Mouse (Mus musculus): ENCODE results near the gene Pdzrn3. TPM values are rescaled to one million over a fixed set of nuclear protein-coding genes. Genes with fewer than 3 reads are reported as not detected.

Gene Pdzrn3
- not detected in 2 replicates for total RNA-seq (2017)

- ATAC-seq (ENCODE audit: extremely low read depth, insufficient number of reproducible peaks, low FRiP score, poor library complexity, severe bottlenecking): no peak
These were observed at the start of gene Pdzrn3 for GRCm38 (mm10) chr6:101377167-101377934. Gene Pdzrn3 (minus strand): TSS chr6:101377897.

DNA sequence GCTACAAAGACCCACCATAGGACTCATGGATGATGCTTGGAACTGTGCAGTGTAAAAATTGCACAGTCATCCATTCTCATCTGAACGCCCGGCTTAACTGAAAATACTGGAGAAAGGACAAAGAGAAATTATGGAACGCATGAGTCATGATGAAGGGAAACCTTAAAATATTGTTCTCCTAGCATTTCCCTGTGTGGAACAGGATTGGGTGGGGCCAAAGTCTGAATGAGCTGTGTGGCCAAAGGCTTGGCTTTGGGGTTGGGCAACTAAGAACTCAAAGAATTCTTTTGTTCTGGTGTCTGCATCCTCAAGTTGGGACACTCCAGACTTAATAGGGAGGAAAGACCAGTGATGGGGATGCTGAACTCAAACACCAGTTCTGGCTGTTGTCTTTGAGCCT, 49.6 kb upstream of the Pdzrn3 start:
- ATAC-seq (ENCODE audit: extremely low read depth, insufficient number of reproducible peaks, low FRiP score, poor library complexity, severe bottlenecking): no peak

DNA sequence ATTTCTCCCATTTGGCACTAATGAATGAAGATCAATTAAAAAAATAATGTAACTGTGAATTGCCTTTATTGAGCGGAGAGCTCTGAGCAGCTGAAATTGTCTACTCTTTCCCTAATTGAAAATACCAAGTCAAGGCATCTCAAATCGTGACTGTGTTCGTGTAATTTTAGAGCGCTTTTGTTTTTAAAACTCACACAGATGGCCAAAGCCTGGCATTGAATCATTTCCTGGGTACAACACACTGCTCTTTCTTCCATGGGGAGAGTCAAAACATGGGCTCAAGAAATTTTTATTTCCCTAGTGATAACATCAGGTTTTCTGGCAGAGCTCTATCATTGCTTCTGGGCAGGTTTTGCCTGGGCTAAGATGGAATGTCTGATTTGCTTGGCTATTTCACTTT, 48.6 kb upstream of the Pdzrn3 start:
- no peak for ATAC-seq (ENCODE audit: extremely low read depth, insufficient number of reproducible peaks, low FRiP score, poor library complexity, severe bottlenecking)

GRCm38 (mm10) chr6:101422084-101422954, 44.6 kb upstream of the Pdzrn3 start:
- ATAC-seq (ENCODE audit: extremely low read depth, insufficient number of reproducible peaks, low FRiP score, poor library complexity, severe bottlenecking): no peak

GRCm38 (mm10) chr6:101418213-101418612, 40.5 kb upstream of the Pdzrn3 start:
- no peak for ATAC-seq (ENCODE audit: extremely low read depth, insufficient number of reproducible peaks, low FRiP score, poor library complexity, severe bottlenecking)

GRCm38 (mm10) chr6:101411701-101412100, 34.0 kb upstream of the Pdzrn3 start:
- ATAC-seq (ENCODE audit: extremely low read depth, insufficient number of reproducible peaks, low FRiP score, poor library complexity, severe bottlenecking): no peak

- ATAC-seq (ENCODE audit: extremely low read depth, insufficient number of reproducible peaks, low FRiP score, poor library complexity, severe bottlenecking): no peak
These were observed 33.4 kb upstream of the Pdzrn3 start for GRCm38 (mm10) chr6:101411064-101411463.

DNA sequence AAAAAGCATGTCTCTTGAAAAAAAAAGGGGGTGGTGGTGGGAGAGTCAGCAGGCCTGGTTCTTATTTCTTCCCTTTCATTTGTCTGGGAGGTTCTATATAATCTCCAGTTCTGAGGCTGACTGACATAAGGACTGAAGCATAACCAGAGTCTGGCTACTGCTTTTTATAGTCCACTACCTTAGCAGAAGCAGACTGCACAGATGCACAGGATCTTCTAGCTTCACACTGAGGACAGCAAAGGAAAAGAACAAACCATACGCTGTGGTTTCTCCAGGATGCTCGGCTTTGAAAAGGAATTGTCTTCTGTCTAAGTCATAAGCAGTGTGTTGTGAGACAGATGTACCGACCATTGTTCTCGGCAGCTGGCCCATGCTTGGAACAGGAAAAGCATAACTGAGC, 19.0 kb upstream of the Pdzrn3 start:
- no peak for ATAC-seq (ENCODE audit: extremely low read depth, insufficient number of reproducible peaks, low FRiP score, poor library complexity, severe bottlenecking)

DNA sequence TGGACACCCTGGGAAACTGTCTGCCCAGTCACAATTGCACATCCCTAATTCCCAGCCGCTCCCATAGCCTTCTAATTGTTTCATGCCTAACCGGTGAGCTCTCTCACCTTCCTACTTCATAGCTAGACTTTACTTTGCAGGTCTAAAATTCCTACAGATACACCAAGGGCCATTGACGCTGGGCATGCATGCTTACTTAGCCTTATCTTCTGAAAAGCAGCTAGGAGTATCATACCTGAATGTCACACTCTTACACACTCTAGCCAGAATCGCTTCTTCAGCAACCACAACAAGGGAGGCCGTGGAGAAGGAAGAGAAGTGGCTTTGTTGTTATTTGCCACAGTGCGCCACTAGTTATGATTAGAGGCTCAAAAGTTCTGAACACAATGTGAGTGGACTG, 18.2 kb upstream of the Pdzrn3 start:
- ATAC-seq (ENCODE audit: extremely low read depth, insufficient number of reproducible peaks, low FRiP score, poor library complexity, severe bottlenecking): no peak

GRCm38 (mm10) chr6:101392801-101393117, 15.1 kb upstream of the Pdzrn3 start:
- ATAC-seq (ENCODE audit: extremely low read depth, insufficient number of reproducible peaks, low FRiP score, poor library complexity, severe bottlenecking): no peak

DNA sequence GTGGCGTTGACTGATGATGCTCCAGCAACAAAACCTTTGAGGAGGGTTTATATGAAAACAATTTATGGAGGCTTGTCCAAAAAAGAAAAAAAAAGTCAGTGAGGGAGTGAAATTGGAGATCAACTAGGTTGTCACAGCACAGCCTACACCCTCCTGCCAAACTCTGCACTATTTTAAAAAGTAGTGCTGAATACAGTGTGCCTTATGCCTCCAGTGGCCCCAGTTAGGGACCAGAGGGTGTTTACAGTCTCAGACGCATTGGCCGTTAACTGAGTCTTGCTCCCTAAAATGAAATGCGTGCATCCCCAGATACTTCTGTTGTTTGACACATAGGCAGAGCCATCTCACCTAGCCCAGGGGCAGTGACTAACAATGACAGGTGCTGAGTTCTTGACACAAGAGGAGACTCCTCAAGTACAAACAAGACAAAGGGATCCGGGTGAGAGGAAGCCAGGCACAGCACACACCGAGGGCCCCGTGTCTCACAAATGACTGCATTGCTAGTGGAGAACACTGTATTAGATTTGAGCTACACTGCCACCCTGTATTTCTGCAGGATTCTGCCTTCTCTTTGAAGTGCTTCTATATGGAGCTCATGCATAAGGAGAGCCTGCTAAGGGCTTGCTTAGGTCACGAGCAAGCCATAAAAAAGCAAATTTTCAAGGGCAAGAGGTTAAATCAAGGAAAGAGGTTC, 14.6 kb upstream of the Pdzrn3 start:
- ATAC-seq (ENCODE audit: extremely low read depth, insufficient number of reproducible peaks, low FRiP score, poor library complexity, severe bottlenecking): no peak

GRCm38 (mm10) chr6:101385490-101385889, 7.8 kb upstream of the Pdzrn3 start:
- ATAC-seq (ENCODE audit: extremely low read depth, insufficient number of reproducible peaks, low FRiP score, poor library complexity, severe bottlenecking): no peak

GRCm38 (mm10) chr6:101384958-101385357, 7.3 kb upstream of the Pdzrn3 start:
- ATAC-seq (ENCODE audit: extremely low read depth, insufficient number of reproducible peaks, low FRiP score, poor library complexity, severe bottlenecking): no peak

- no peak for ATAC-seq (ENCODE audit: extremely low read depth, insufficient number of reproducible peaks, low FRiP score, poor library complexity, severe bottlenecking)
These were observed 6.8 kb upstream of the Pdzrn3 start for GRCm38 (mm10) chr6:101384476-101384875.

DNA sequence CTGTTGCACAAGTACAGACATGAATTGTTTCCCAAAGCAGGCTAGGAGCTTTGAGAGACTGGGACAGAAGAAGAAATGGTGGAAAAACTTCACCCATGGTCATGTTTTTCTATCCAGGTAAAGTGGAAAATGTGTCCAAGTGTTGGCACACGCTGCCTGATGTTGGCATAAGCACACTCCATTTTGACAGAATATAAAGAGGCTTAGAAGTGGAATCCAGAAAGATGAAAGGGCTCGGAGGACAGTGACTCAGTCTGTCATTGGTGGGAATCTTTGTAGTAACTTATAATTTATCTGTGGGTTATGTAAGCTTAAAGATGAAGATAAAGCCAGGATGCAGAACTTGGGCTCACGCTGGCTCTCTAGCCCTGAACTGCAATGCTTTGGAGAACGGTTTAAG, 5.2 kb upstream of the Pdzrn3 start:
- no peak for ATAC-seq (ENCODE audit: extremely low read depth, insufficient number of reproducible peaks, low FRiP score, poor library complexity, severe bottlenecking)

DNA sequence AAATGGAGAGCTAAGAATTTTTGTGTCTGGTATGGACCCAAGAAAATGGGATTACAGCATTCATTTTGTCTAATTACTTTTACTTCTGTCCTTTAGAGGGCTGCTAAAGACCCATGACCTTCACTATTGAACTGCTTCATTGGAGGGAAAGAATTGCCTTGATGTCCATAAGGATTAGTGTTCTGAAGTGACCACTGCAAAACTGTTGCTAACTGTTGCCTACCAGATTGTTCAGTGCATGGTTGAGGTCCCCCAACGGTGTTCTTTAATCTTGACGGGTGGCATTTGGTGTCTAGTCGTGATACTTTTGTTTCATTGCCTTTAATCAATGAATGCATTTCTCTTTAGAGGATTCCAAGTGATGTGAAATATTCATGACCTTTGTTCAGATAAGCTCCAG, 1.8 kb upstream of the Pdzrn3 start:
- ATAC-seq (ENCODE audit: extremely low read depth, insufficient number of reproducible peaks, low FRiP score, poor library complexity, severe bottlenecking): no peak

- ATAC-seq (ENCODE audit: extremely low read depth, insufficient number of reproducible peaks, low FRiP score, poor library complexity, severe bottlenecking): no peak
These were observed 375 bp upstream of the Pdzrn3 start for GRCm38 (mm10) chr6:101377935-101378609.

DNA sequence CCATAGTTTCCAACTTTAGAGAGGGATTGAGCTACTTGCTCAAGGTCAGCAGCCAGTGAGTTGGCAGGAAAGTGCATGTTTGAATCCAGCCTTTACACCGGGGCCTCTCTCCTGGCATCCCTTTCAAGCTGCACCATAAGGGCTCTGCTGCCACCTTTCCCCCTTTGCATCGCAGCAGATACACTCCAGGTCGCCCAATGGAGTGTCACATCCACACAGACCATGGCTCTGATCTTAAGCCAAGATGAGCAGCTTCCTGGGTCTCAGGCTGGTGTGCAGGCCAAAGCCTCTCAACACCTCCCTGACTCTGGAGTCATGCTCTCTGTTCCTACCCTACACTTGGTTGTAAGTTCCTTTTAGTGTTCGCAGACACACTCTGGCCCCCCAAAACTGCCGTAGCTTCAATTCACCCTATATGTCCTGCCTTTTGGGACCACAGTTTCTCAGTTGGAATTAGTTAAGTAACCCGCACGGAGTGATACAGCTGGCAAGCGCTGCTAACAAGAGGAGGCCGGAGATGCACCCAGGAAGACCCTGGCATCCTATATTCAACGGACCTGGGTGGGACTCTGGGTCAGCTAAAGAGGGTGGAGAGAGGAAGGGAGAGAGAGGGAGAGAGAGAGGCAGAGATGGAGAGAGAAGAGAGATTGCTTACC, 1.1 kb downstream of the Pdzrn3 start:
- ATAC-seq (ENCODE audit: extremely low read depth, insufficient number of reproducible peaks, low FRiP score, poor library complexity, severe bottlenecking): no peak

DNA sequence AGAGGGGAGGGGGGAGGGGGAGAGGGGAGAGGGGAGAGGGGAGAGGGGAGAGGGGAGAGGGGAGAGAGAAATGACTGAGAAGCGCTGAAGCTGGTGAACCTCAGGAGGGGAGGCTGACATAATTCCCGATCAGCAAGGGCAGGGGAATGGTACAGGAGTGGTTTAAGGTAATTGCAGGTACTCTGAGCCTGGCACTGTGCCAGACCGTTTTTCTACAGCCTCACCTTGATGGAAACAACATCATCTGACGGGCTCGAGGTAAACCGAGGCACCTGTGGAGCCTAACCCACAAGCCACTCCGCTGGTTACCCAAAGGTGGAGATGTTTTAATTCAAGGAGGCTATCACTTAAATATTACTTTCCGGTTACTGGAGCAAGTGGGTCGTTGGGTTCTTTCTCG, 1.6 kb downstream of the Pdzrn3 start:
- ATAC-seq (ENCODE audit: extremely low read depth, insufficient number of reproducible peaks, low FRiP score, poor library complexity, severe bottlenecking): no peak
